Comparison of ENCODE assay signal across 8 mouse cellular contexts in the genomic region with DNA sequence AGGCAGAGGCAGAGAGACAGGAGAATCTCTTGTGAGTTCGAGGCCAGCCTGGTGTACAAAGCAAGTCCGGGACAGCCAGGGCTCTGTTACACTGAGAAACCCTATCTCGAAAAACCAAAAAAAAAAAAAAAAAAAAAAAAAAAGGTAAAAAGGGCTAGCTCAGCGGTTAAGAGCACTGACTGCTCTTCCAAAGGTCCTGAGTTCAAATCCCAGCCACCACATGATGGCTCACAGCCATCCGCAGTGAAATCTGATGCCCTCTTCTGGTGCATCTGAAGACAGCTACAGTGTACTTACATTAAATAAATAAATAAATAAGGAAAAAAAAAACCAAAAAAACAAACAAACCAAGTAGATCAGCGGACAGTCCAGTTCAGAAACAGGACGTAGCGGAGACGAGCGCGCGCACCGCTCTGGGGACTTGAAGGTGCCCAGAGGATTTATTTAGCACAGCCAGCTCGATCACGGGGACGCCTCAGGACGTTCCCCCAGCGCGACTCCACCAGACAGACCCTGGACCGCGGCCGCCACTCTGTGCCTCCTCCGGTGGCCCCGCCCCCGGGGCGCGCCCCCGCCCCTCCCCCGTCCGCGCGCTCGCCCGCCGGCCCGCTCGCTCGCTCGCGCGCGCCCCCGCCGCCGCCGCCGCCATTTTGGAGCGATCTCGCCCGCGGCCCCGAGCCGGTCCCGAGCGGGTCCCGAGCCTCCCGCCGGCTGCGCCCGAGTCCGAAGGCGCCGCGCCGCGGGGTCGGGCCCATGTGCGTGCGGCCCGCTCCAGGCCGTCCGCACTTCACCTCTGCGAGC. TPM values are rescaled to one million over a fixed set of nuclear protein-coding genes. Genes with fewer than 3 reads are reported as not detected.
DNase-seq lines count a peak whose midpoint lies in the region; ATAC-seq and TF ChIP-seq lines count a peak whose summit lies in the region.

A gene (plus strand): TSS at position 639 of the 801 bp plus-strand sequence.

- peak within 1 kb of the TSS; percentile 66 for H3K4me2 ChIP-seq in embryonic facial prominence, embryonic 14.5 days (ENCODE audit: low read depth, low read length)
- peak within 1 kb of the TSS; percentile 88 for H3K4me2 ChIP-seq in limb, embryonic 12.5 days
- H3K4me2 ChIP-seq in midbrain, embryonic 14.5 days (ENCODE audit: low read length) = peak within 1 kb of the TSS; percentile 82

- TF ChIP-seq EP300 in heart, adult 2 months (IDR thresholded peaks at IDR 0.05; ENCODE audit: insufficient read depth, low read depth, low read length) = no peak

- peak within 1 kb of the TSS; percentile 97 for H3K4me3 ChIP-seq in embryonic facial prominence, embryonic 14.5 days (ENCODE audit: low read depth, low read length)
- H3K4me3 ChIP-seq in heart, adult 2 months = peak within 1 kb of the TSS; percentile 100
- H3K4me3 ChIP-seq in limb, embryonic 12.5 days (replicated peaks) = peak within 1 kb of the TSS; percentile 92
- H3K4me3 ChIP-seq in midbrain, embryonic 14.5 days (replicated peaks; ENCODE audit: low read depth, low read length) = peak within 1 kb of the TSS; percentile 99

- intact Hi-C loops in heart, adult 2 months (cut with DNase I) = loop anchor here (1.0 to 5.0 kb wide), 4 partner anchors 15 to 136 kb away; a partner anchor contains a TSS

- peak; percentile 85 for ATAC-seq in embryonic facial prominence, embryonic 14.5 days (ENCODE audit: low read depth)
- ATAC-seq in limb, embryonic 12.5 days (ENCODE audit: insufficient number of reproducible peaks, insufficient read depth, low FRiP score, low TSS enrichment, low read depth) = peak; percentile 75
- peak; percentile 86 for ATAC-seq in midbrain, embryonic 14.5 days (ENCODE audit: low FRiP score, low TSS enrichment)

- 0 out of 2 replicates have a peak, but pooled peaks cover 2% of the 10 kb centered on the region for H3K79me2 ChIP-seq in heart, adult 2 months (replicated peaks; ENCODE audit: control insufficient read depth, insufficient read depth, low read length)

- DNase-seq in 416B (ENCODE audit: low read depth) = peak; percentile 87
- peak; percentile 66 to 73 for DNase-seq in adrenal gland, postnatal 4 days (ENCODE audit: low spot score in 2 of 2)
- DNase-seq in embryonic facial prominence, embryonic 14.5 days (ENCODE audit: low spot score) = peak; percentile 90
- peak; percentile 90 to 91 for DNase-seq in heart, adult 2 months
- DNase-seq in kidney, adult 8-10 months = peak; percentile 73 to 74
- peak; percentile 92 for DNase-seq in midbrain, embryonic 14.5 days
- DNase-seq in spleen, adult 12 weeks (ENCODE audit: low spot score) = peak; percentile 71

- H3K27ac ChIP-seq in embryonic facial prominence, embryonic 14.5 days (replicated peaks; ENCODE audit: low read depth, low read length) = peak within 1 kb of the TSS; percentile 79
- H3K27ac ChIP-seq in heart, adult 2 months = peak within 1 kb of the TSS; percentile 99
- peak within 1 kb of the TSS; percentile 82; the same call in 1 of the 2 replicates for H3K27ac ChIP-seq in limb, embryonic 12.5 days
- H3K27ac ChIP-seq in midbrain, embryonic 14.5 days (replicated peaks; ENCODE audit: low read depth, low read length) = peak within 1 kb of the TSS; percentile 95

- no peaks in the 10 kb centered on the region for H3K27me3 ChIP-seq in embryonic facial prominence, embryonic 14.5 days (replicated peaks; ENCODE audit: control insufficient read depth, insufficient read depth, low read length)
- H3K27me3 ChIP-seq in heart, adult 2 months (ENCODE audit: control insufficient read depth, insufficient read depth, low read length) = no peaks in the 10 kb centered on the region
- no peaks in the 10 kb centered on the region for H3K27me3 ChIP-seq in limb, embryonic 12.5 days
- no peaks in the 10 kb centered on the region for H3K27me3 ChIP-seq in midbrain, embryonic 14.5 days (ENCODE audit: control insufficient read depth, insufficient read depth, low read length)

- H3K36me3 ChIP-seq in embryonic facial prominence, embryonic 14.5 days (ENCODE audit: control insufficient read depth, insufficient read depth, low read length) = peaks cover 6% of the 10 kb centered on the region
- H3K36me3 ChIP-seq in heart, adult 2 months (ENCODE audit: control insufficient read depth, insufficient read depth, low read length) = peaks cover 4% of the 10 kb centered on the region
- peaks cover 8% of the 10 kb centered on the region for H3K36me3 ChIP-seq in limb, embryonic 12.5 days
- peaks cover 8% of the 10 kb centered on the region for H3K36me3 ChIP-seq in midbrain, embryonic 14.5 days (ENCODE audit: control insufficient read depth, insufficient read depth, low read length)

- H3K9ac ChIP-seq in embryonic facial prominence, embryonic 14.5 days (ENCODE audit: low read depth, low read length) = peak within 1 kb of the TSS; percentile 96
- H3K9ac ChIP-seq in heart, adult 2 months (ENCODE audit: low read depth, low read length) = peak within 1 kb of the TSS; percentile 97
- H3K9ac ChIP-seq in limb, embryonic 12.5 days (replicated peaks) = peak within 1 kb of the TSS; percentile 94
- H3K9ac ChIP-seq in midbrain, embryonic 14.5 days (replicated peaks; ENCODE audit: low read length) = peak within 1 kb of the TSS; percentile 98

- no peaks in the 10 kb centered on the region for H3K9me3 ChIP-seq in embryonic facial prominence, embryonic 14.5 days (ENCODE audit: control insufficient read depth, low read length)
- no peaks in the 10 kb centered on the region for H3K9me3 ChIP-seq in limb, embryonic 12.5 days
- no peaks in the 10 kb centered on the region for H3K9me3 ChIP-seq in midbrain, embryonic 14.5 days (ENCODE audit: control insufficient read depth, low read length)

- WGBS in embryonic facial prominence, embryonic 14.5 days = 6% methylated on average over 24 of the region's 73 CpGs
- 1% methylated on average over 70 of the region's 73 CpGs for WGBS in heart, adult 2 months
- WGBS in limb, embryonic 12.5 days = 5% methylated on average over 45 of the region's 73 CpGs
- 3% methylated on average over 70 of the region's 73 CpGs for WGBS in midbrain, embryonic 14.5 days

- peak; percentile 85 for TF ChIP-seq POLR2A in heart, adult 2 months (IDR thresholded peaks at IDR 0.05; ENCODE audit: insufficient read depth, low read depth, low read length)

- peak; percentile 61 for TF ChIP-seq CTCF in heart, adult 2 months (IDR thresholded peaks at IDR 0.05)

- peaks cover 8% of the 10 kb centered on the region; the same call in 1 of the 2 replicates for H3K4me1 ChIP-seq in embryonic facial prominence, embryonic 14.5 days (ENCODE audit: control insufficient read depth, insufficient read depth, low read length)
- peaks cover 7% of the 10 kb centered on the region for H3K4me1 ChIP-seq in heart, adult 2 months (ENCODE audit: control insufficient read depth, insufficient read depth, low read length)
- peaks cover 24% of the 10 kb centered on the region for H3K4me1 ChIP-seq in limb, embryonic 12.5 days (replicated peaks)
- peaks cover 25% of the 10 kb centered on the region for H3K4me1 ChIP-seq in midbrain, embryonic 14.5 days (ENCODE audit: control insufficient read depth, insufficient read depth, low read length)

RNA-seq across cellular contexts. Expression of the gene that starts here (rescaled TPM):
- 10 to 100 TPM; 53.8 to 57.6 TPM for total RNA-seq in adrenal gland, postnatal 4 days (2021)
- polyA plus RNA-seq in embryonic facial prominence, embryonic 14.5 days (2014; fragmentation: Nextera tagmentation; extraction: Ambion mirVana) = 27.3 and 32.2 TPM in 2 replicates
- 10 to 100 TPM; 66.7 to 79.0 TPM for total RNA-seq in heart, adult 2 months (2021)
- 73.2 and 107 TPM in 2 replicates for polyA plus RNA-seq in heart, adult 2 months (2012; rRNA removed)
- polyA plus RNA-seq in limb, embryonic 12.5 days (2016; fragmentation: Nextera tagmentation; extraction: Ambion mirVana) = 30.5 and 33.3 TPM in 2 replicates
- polyA plus RNA-seq in midbrain, embryonic 14.5 days (2014; fragmentation: Nextera tagmentation; extraction: Ambion mirVana) = 88.6 and 90.0 TPM in 2 replicates

Comparison
In these comparisons a context has a peak if more than half of its experiments do, and no peak if none do; other contexts are left out.
1. Peak in every context shown above with its lines: DNase-seq, ATAC-seq, H3K4me3 ChIP-seq and H3K27ac ChIP-seq.